Mouse (Mus musculus): ENCODE results near the gene Ctnnal1.

The Ctnnal1 gene

GRCm38 (mm10) chr4:56864016-56864415 lies 972 bp downstream of the Ctnnal1 start:
- in situ Hi-C loops (cut with MboI; ENCODE audit: low sequenced_read_pairs), result no loop called here

- in situ Hi-C loops (cut with MboI; ENCODE audit: low sequenced_read_pairs), result no loop called here
Measured at GRCm38 (mm10) chr4:56861551-56861950, 3.4 kb downstream of the Ctnnal1 start.

GRCm38 (mm10) chr4:56858733-56859132 lies 6.3 kb downstream of the Ctnnal1 start:
- in situ Hi-C loops (cut with MboI; ENCODE audit: low sequenced_read_pairs), result no loop called here

DNA sequence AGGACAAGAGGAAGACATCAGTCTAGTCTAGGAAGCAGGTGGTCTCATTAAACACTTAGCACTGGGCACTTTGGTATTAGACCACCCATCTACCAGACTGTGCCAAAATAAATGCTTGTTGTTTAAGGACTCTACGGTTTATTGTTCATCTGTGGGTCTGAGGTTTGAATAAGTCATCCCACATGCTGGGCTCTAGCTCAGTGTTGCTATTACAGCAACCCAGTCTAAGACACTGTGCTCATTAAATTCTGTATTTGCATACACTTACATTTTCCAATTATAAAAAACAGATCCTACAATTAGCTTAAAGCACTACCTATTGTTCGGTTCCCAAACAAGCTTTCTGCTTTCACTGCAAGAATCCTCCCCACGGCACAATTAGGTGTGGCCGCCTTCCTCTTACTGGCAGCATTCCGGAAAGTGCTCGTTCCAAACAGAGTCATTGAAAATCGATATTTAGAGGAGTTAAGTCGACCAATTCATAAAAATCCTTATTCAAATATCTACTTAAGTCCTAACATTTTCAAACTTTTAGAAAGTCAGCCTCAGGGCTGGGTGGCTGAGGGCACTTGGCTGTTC lies 8.5 kb downstream of the Ctnnal1 start:
- in situ Hi-C loops (cut with MboI; ENCODE audit: low sequenced_read_pairs), result no loop called here

- in situ Hi-C loops (cut with MboI; ENCODE audit: low sequenced_read_pairs), result no loop called here
Measured at GRCm38 (mm10) chr4:56855935-56856334, 9.1 kb downstream of the Ctnnal1 start.

DNA sequence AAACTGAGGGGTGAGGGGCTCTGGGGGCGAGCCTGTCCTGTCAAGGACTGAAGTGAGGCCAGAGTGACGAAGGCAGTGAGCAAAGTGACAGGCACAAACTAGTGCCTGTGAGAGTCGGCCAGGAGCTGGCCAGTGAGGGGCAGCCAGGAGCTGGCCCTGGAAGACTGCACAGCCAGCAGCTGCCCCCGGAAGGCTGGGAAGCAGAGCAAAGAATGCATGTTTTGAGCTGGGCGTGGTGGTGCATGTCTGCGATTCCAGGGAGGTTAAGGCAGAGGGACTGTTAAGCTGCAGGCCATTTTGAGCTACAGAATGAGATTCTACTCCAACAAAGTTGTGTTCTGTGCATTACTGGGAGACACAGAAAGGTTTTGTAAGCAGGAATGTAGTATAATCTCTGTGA lies 14.3 kb downstream of the Ctnnal1 start:
- in situ Hi-C loops (cut with MboI; ENCODE audit: low sequenced_read_pairs), result no loop called here

- in situ Hi-C loops (cut with MboI; ENCODE audit: low sequenced_read_pairs), result no loop called here
Measured at GRCm38 (mm10) chr4:56848044-56848443, 16.9 kb downstream of the Ctnnal1 start.

DNA sequence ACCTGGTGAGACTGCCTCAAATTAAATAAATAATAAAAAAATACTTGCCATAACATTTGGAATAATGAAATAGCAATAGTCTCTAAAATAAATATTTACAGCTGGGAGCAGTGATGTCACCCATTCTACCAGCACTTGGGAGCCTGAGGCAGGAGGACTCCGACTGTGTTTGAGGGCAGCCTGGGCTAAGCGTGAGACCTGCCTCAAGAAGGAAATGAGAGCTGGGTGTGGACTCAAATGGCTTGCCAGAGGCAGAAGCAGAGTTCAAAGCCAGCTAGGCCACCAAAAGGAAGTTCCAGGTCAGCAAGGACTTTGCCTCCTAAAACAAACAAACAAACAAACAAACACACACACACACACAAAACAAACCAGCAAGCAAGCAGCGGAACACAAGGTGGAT lies 17.6 kb downstream of the Ctnnal1 start:
- in situ Hi-C loops (cut with MboI; ENCODE audit: low sequenced_read_pairs), result no loop called here

GRCm38 (mm10) chr4:56845896-56846533 lies 19.0 kb downstream of the Ctnnal1 start:
- in situ Hi-C loops (cut with MboI; ENCODE audit: low sequenced_read_pairs), result no loop called here

GRCm38 (mm10) chr4:56844911-56845310 lies 20.1 kb downstream of the Ctnnal1 start:
- in situ Hi-C loops (cut with MboI; ENCODE audit: low sequenced_read_pairs), result no loop called here

DNA sequence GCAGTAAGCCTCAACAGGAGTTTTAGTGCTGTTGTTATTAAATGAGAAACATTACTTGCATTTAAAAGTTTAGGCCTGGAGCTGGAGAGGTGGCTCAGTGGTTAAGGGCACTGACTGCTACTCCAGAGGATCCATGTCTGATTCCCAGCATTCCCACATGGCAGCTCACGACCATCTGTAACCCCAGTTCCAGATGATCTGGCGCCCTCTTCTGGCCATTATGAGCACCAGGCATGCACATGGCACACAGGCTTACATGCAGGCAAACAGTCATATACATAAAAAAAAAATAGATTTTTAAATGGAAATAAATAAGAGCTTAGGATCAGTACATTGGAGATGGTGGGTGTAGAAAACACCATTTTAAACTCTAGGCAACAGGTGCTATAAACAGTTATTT lies 21.0 kb downstream of the Ctnnal1 start:
- in situ Hi-C loops (cut with MboI; ENCODE audit: low sequenced_read_pairs), result no loop called here

GRCm38 (mm10) chr4:56842501-56842900 lies 22.5 kb downstream of the Ctnnal1 start:
- in situ Hi-C loops (cut with MboI; ENCODE audit: low sequenced_read_pairs), result no loop called here

DNA sequence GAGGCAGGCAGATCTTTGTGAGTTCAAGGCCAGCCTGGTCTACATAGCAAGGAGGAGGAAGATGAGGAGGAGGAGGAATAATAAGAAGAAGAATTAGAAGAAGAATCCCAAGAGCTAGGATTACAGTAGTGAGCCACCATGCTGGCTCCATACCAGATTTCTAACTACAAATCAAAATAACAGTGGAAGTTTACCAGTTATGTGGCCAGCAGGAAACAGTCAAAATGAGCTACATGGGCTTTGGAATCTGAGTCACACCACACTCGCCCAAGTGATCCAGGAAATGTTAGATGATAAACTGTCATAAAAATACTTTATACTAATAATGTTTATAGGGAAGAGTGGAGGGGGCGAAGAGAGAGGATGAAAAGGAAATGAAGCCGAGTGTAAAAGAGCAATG lies 24.7 kb downstream of the Ctnnal1 start:
- in situ Hi-C loops (cut with MboI; ENCODE audit: low sequenced_read_pairs), result no loop called here

DNA sequence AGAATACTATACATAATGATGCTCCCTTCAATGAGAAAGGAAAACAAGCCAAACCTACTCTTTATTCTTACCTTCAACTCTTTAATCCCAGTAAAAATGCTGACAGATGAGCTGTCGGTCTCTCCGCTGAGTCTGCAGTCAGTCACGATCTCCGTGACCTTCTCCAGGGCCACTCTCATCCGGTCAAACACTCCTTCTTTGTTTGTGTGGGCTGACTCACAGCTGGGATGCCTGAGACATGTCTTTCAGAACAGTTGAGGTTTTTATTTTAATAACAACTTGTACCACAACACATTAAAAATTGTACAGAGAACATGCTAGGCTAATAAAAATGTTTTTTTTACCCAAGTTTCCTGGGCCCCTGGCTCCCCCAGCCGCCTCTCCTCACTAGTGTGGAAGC lies 27.3 kb downstream of the Ctnnal1 start:
- in situ Hi-C loops (cut with MboI; ENCODE audit: low sequenced_read_pairs), result no loop called here

DNA sequence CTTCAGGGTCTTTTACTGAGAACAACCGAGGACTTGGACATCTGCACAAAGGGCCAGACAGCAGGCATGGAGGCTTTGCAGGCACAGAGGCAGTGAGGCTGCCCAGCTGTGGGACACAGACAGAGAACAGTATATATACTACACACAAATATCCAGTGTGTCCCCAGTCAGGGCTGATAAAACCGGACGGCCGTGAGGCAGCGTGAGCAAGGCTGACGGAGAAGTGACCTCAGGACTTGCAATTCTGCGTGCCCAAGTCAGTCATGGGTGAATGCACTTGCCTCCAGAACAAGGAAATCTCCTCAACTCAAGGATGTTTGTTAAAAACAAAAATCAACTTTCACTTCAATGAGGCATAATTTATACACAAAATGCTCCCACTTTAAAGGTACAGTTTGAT lies 33.0 kb downstream of the Ctnnal1 start:
- in situ Hi-C loops (cut with MboI; ENCODE audit: low sequenced_read_pairs), result no loop called here

- in situ Hi-C loops (cut with MboI; ENCODE audit: low sequenced_read_pairs), result no loop called here
Measured at GRCm38 (mm10) chr4:56831013-56831609, 33.9 kb downstream of the Ctnnal1 start.

DNA sequence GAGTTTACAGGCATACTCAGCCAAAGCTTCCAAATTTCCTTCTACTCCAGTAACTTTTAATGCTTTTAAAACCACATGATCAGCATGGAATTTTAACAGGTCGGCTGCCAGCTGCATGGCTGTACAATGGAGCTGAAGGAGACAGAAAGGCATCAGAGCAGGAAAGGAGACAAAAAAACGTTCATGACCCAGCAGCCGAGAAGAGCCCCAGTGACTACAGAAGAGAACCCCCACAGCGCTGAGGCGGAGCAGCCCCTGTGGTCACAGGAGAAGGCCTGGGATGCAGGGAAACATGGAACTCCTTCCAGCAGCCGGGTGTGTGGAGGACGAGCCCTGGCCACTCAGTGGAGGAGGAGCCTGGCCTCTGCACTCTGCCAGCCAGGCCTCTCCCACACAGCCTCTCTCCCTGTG lies 35.5 kb downstream of the Ctnnal1 start:
- in situ Hi-C loops (cut with MboI; ENCODE audit: low sequenced_read_pairs), result no loop called here

GRCm38 (mm10) chr4:56828932-56829331 lies 36.1 kb downstream of the Ctnnal1 start:
- in situ Hi-C loops (cut with MboI; ENCODE audit: low sequenced_read_pairs), result no loop called here

GRCm38 (mm10) chr4:56824231-56824630 lies 40.8 kb downstream of the Ctnnal1 start:
- in situ Hi-C loops (cut with MboI; ENCODE audit: low sequenced_read_pairs), result no loop called here

DNA sequence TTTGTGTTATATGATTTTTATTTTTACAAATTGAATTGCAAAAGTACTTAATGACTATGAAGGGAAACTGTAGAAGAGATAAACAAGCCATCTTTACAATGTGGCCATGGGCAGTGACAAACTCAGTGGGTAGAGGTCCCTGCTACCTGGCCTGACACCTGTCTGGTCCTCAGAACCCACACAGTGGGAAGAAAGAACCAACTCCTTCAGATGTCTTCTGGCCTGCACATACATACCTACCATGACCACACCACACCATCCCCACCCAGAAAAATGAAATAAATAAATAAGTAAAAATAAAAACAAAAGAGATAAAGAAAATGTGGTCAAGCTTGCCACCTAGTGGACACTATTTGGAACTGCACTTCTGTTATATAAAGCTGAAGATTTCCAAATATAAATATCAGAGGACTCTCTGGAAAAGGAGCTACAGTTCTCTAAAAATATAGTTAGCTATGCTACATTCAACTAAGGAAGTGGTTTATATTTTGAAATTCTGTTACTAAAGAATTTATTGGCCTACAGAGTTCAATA lies 44.9 kb downstream of the Ctnnal1 start:
- in situ Hi-C loops (cut with MboI; ENCODE audit: low sequenced_read_pairs), result no loop called here

GRCm38 (mm10) chr4:56815131-56815530 lies 49.9 kb downstream of the Ctnnal1 start:
- in situ Hi-C loops (cut with MboI; ENCODE audit: low sequenced_read_pairs), result no loop called here

- in situ Hi-C loops (cut with MboI; ENCODE audit: low sequenced_read_pairs), result no loop called here
Measured at GRCm38 (mm10) chr4:56812096-56812495, 52.9 kb downstream of the Ctnnal1 start.

Data from CH12F3 (cell line).